Mouse (Mus musculus): ENCODE measurements at regions not wholly inside any gene's neighbourhood (a gene's known extent, or its start where the extent isn't known, plus 50 kb on each side); places are given as distances from the start of the nearest gene placed in this dataset.
"Not testable (repeated sequence)": the region's sequence is repeated elsewhere in the genome, so short reads cannot be mapped to it uniquely, and the experiment has no call there.

DNA sequence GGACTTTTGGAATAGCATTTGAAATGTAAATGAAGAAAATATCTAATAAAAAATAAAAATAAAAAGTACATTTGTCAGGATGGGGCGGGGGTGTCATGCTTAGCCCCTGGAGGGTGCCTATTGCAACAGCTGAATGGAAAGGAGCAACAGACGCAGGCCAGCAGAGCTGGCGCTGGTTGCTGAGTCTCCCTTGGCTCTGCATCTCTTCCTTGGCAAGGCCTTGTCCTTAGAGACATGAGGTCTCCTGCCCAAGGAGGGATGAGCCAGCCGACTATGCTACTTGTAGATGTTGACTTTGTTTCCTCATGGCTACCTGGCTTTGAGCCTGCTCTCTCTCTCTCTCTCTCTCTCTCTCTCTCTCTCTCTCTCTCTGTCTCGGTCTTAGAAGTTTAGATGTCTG lies 166.4 kb downstream of the Opa1 start:
- CTCF ChIA-PET: no interaction called here

DNA sequence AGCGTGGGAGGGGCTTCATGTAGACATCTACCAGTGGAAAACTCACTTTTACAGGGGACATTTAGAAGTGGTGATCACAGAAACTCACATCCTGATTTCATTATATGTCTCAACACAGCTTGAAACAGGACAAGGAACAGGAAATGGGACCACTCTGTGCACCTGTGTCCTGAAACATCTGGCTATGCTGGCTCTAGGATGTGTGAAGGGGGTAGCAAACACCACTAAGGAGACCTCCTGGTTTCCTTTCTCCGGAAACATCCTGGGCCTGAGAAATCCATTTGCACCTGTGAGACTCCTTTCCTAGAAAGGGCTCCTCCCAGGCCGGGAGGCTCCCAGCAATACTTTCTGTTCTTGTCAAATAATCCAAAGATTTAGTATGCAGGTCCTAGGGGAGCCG lies 167.1 kb downstream of the Opa1 start:
- CTCF ChIA-PET: no interaction called here

GRCm38 (mm10) chr16:29749167-29749566 lies 170.0 kb downstream of the Opa1 start:
- CTCF ChIA-PET: interaction anchor here (0.6 kb wide), 1 partner anchor 389 kb away, joined by 4 read pairs; no protein-coding TSS in a partner anchor

GRCm38 (mm10) chr16:29754579-29755199 lies 175.6 kb downstream of the Opa1 start:
- CTCF ChIA-PET: interaction anchor here (0.6 kb wide), 1 partner anchor 715 kb away, joined by 4 read pairs; no protein-coding TSS in a partner anchor

GRCm38 (mm10) chr16:29758246-29758645 lies 179.1 kb downstream of the Opa1 start:
- CTCF ChIA-PET: interaction anchor here (0.5 kb wide), 1 partner anchor 129 kb away, joined by 3 read pairs; no protein-coding TSS in a partner anchor

- CTCF ChIA-PET: no interaction called here
These were observed 180.3 kb downstream of the Opa1 start for GRCm38 (mm10) chr16:29759416-29759815.

DNA sequence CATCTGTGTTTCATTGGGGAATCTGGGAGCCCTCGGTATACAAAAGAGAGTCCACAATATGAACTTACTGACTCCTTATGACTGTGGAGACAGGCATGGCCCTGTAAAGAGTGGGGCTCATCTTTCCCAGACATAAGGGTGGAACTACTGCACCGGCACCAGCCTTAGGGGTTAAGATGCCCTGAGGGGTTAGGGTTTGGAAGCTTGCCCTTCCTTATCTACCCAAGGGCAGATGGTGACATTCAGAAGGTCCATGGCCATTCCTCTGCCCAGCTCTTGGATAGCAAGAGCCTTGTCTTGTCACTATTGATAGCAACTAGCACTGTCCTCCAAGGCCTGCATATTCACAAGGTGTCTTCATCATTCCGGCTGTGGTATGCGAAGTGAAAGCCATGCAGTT lies 181.5 kb downstream of the Opa1 start:
- CTCF ChIA-PET: no interaction called here

DNA sequence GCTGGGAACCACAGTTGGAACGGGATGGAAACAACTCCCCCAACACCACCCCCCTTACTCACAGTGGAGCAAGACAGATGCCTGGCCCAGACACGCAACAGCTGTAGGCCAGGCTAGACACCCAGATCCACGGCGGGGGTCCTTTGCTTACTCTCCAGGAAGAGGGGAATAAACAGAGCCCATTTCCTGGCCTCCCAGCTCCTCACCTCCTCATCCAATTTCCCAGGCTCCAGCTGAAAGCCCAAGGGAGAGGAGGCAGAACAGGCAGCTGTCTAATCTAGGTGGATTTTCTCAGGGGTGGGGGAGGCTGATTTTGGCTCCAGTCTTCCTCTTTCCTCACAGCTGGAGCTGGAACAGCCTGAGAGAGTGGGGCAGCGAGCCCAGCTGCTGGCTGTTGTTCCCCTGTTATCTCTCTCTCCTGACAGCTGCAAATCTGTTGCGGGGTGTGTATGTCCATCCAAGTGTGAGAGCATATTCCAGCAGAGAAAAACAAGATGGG lies 182.7 kb downstream of the Opa1 start:
- CTCF ChIA-PET: no interaction called here

DNA sequence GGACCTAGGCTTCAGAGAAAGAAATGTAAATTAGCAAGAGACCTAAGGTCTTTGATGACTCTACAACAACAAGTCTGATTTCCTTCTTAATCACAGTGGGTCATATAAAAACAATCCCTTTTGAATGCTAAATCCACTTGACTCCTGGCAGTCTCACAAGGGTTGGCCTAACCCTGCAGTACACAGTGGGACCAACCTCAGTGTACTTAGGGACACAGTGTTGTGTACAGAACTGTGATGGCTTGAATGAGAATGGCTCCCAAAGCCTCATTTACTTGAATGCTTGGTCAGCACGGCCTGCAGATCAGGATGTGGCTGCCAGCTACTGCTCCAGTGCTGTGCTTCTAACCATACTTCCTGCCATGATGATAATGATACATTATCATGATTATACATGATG lies 185.2 kb downstream of the Opa1 start:
- CTCF ChIA-PET: interaction anchor here (0.5 kb wide), 1 partner anchor 11 kb away, joined by 3 read pairs; no protein-coding TSS in a partner anchor

DNA sequence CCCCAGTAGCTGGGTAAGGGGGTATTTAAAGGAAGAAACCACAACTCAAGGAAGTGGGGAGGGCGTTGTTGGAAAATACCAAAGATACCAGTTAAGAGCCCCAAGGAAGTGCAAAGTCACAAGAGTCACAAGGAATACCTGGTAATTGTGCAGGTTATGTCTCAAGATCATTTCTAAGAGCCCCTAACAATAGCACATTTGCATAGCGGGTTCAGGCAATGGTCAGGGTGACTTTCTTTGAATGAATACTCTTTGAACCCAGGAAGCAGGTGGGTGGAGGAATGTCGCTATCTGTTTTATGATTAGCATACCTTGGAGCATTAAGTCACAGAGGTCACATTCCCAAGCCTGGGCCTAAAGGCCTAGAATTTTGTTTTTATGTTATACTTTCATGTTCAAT lies 186.7 kb downstream of the Opa1 start:
- CTCF ChIA-PET: not testable (repeated sequence)

DNA sequence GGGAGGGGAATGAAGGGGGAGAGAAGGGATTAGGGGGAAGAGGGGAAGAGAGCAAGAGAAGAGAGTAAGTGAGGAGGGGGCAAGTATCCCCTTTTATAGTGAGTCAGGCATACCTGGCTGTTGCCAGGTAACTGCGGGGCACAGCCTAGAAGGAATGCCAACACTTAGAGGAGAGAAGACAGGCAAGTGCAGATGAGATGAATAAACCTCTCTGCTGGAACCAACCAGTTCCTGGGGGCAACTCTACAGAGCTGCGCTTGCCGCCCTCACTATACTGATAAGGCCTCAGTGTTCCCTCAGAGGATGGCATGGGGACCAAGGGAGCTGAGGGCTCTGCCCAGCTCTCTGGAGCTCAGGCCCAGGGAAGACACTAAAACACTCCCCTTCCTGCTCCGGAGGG lies 192.2 kb downstream of the Opa1 start:
- CTCF ChIA-PET: no interaction called here

- CTCF ChIA-PET: no interaction called here
These were observed 192.8 kb downstream of the Opa1 start for GRCm38 (mm10) chr16:29771728-29772608.

GRCm38 (mm10) chr16:29772609-29772988 lies 193.5 kb downstream of the Opa1 start:
- CTCF ChIA-PET: interaction anchor here (0.6 kb wide), 1 partner anchor 376 kb away, joined by 4 read pairs; no protein-coding TSS in a partner anchor

DNA sequence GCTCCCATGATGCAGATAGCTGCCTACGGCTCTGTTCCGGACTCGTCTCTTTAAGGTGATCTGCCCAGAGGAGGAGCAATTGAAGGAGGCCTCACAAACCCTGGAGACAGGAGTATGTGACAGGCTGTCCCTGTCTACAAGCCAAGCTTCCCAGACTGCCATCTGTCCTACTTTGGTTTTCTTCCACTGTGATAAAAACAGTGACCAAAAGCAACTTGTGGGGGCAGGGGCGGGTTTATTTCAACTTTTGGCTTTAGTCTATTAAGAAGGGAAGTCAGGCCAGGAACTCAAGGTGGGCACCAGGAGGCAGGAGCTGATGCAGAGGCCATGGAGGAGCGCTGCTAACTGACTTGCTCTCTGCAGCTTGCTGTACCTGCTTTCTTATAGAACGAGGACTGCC lies 193.9 kb downstream of the Opa1 start:
- CTCF ChIA-PET: interaction anchor here (0.6 kb wide), 1 partner anchor 376 kb away, joined by 4 read pairs; no protein-coding TSS in a partner anchor

DNA sequence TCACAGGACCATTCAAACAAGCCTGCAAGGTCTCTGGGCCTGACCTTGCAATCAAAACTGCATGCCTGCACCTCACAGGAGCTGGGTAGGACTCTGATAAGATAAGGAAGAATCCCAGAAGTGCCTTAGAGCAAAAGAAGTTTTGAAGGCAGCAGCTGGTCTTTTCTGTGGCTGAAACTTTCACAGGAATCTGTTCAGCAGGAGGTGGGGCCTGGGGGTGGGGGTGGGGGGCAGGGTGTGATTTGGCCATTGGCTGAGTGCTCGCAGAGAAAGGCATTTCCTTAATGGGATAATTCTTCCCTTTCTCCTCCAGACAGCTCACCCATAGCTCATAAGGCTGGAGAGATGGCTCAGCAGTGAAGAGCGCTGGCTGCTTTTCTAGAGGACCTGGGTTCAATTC lies 195.8 kb downstream of the Opa1 start:
- CTCF ChIA-PET: no interaction called here

- CTCF ChIA-PET: no interaction called here
These were observed 196.7 kb downstream of the Opa1 start for GRCm38 (mm10) chr16:29775879-29776278.

DNA sequence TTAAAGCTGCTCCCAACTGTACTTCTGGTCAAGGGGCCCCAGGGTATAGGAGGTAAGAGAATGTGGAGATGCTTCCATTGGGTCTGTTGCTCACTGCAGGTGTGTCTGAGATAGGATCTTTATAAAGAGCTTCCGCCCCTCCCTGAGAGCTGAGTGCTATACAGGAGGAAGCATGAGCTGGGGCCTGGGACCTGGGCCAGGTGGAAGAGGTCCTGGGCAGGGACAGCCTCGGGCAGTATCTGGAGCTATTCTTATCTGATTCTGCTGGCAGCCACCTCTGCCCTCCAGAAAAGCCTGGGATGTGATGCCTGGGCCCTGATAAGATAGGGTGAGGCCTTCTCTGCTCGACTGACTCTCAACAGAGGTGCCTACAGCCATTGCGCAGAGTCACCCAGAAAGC lies 203.3 kb downstream of the Opa1 start:
- CTCF ChIA-PET: no interaction called here

DNA sequence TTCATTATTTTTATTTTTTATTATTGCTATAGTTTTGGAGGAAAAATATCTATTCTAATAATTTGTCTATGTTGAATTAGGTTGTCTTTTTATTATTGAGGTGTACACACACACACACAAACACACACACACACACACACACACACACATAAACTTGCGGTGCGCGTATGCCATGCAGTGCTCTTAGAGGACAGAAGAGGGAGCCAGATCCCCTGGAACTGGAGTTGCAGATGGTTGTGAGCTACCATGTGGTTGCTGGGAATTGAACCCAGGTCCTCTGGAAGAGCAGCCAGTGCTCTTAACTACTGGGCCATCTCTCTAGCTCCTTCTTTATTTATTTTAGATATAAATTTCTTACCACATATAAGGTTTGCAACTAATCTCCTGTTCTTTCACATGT lies 206.0 kb downstream of the Opa1 start:
- CTCF ChIA-PET: no interaction called here

DNA sequence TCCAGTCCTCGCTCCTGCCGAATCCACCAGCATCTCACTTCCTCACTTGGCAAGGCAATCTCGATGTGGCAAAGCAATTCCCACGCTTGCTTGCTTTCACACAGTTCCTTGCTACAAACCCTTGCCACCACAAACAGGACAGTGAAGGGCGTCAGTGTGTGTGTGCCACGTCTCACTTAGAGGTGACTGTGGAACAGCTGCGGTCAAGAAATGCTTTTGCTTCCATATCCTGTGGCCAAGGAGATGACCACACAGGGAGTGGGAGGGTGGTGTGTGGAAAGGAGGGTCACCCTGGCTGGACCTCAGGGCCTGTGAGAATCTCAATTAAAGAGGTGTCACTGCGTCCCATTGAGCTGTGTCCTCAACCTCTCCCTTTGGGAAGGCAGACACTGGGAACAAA lies 207.4 kb downstream of the Opa1 start:
- CTCF ChIA-PET: no interaction called here

DNA sequence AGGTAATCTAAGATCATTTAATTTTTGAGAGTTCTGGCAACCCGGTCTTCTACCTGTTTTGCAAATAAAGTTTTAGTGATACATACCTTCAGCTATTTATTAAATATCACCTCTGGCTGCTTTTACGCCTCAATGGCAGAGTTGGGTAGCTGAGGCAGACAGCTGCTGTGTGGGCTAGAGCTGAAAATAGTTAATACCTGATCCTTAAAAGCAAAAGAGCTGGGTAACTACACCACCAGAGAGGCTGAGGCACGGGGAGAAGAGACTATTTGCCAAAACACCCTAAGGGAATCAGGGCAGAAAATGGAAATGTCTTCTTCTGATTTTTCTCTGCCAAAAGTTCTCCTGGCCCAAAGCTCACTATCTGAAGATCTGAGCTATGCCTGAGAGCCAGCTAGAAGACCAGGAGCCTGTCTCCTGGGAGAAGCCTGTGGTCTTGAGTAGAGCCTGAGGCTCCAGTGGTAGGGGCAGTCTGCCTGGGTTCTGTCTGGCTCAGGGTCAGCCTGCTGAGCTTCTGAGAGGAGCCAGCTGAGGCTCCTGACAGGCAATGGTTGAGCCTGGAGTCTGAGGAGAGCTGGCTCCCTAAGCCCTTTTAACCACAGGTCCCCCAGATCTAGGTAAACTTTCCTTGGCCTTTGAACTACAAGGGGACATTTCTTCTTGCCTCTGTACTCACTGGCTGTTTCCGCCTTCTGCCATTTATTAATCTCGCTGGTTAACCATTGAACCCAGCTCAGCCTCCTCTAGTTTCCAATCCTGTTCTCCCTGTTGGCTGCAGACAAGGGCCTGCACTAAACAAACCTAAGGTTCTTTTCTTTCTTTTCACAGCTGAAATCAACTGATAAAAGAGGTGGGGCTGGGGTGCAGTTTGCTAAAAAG lies 208.7 kb downstream of the Opa1 start:
- CTCF ChIA-PET: no interaction called here

DNA sequence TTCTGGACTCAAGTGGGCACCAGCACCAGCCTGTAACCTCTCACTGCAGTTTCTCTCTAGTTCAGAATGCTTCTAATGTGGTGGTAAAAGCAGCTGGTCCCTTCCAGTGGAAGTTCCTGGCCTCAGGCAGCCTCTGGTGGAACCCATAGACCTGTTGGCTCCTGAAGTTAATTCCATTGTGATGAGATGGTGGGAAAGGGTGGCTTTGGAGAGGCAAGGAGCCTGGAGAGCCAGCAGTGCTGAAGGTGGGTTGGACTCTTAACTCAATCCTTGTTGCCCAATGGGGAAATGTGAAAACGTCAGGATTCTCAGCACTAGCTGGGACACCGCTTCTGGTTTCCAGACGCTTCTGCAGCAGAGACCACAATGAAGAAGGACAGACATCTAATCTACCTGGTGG lies 210.9 kb downstream of the Opa1 start:
- CTCF ChIA-PET: no interaction called here

- CTCF ChIA-PET: no interaction called here
These were observed 220.1 kb downstream of the Opa1 start for GRCm38 (mm10) chr16:29799250-29799649.
